Mouse (Mus musculus): ENCODE measurements at regions not wholly inside any gene's neighbourhood (a gene's known extent, or its start where the extent isn't known, plus 50 kb on each side); places are given as distances from the start of the nearest gene placed in this dataset.
A peak's percentile ranks its signal among the peaks of the same experiment; 100 is the strongest.

DNA sequence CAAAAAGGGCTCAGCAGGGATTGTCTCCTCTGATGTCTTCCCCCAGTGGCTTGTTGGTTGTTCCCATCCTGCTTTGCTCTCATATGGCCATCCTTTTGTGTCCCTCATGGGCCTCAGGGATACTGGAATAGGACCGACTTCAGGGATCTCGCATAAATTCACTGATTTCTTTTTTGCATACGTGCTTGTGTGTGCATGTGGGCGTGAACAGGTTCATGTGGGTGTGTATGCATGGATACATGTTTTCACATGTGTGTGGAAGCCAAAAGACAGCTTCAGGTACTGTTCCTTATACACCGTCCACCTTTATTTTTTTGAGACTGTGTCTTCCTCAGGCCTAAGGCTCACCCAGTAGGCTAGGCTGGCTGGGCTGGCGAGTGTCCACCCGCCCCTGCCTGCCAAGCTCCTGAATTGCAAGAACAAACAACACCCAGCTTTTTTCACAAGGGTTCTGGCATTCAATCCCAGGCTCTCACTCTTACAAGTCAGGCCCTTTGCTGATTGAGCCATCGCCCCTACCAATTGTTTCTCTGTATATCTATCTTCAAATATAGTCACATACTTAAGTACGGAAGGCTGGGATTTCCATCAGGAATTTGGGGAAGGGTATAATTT lies 127.0 kb upstream of the Hmgn3 start:
- DNase-seq (ENCODE audit: low read depth, low spot score): no peak

DNA sequence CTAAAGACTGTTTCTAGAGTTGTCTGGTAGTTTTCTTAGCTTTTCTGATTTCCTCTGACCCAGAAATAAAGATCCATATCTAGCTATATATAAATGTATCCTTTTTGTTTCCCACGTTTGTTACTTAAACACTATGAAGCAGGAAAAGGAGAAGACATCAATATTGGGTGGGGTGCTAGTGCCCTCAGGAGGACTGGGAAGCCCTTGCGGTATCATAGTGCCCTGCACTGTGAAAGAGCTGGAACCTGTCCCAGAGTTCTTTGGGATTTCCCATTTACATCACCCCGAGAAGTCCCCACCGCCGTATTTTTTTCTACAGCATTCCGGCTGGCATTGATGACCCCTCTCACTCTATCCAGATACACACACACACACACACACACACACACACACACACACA lies 119.3 kb upstream of the Hmgn3 start:
- DNase-seq (ENCODE audit: low read depth, low spot score): no peak

DNA sequence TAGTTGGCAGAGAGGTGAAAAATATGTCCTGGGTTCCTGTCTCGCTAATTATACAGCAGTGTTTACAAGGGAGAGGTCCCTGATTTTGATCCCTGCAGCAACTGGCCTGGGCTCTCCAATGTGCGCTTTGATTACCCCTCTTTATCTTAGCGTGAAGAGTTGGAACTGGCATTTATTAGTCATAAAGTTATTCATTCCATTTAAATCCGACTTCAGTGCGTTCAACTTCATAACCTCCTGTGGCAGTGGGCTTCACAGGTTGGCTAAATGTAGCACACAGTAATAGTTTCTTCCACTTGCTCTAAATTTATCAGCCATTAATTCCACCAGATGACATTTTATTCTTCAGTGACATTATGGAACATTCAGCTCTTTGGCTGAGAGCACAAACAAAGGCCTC lies 113.0 kb upstream of the Hmgn3 start:
- no peak for DNase-seq (ENCODE audit: low read depth, low spot score)

DNA sequence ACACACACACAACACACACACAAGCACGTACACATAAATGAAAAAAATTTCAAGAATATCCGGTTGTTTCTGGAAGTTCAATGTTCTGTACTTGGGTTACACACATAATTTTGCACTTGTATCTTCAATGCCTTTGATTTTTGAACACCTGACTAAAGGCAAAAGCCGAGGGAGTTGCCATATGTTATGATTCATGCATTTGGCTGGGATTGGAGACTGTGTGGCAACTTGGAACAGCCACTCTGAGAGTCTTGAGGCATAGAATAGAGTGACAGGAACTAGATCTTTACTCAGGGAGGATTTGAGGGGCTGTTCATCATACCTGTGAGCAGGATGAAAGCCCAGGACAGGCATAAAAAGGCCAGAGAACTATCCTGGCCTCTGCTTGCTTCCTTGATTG lies 112.5 kb upstream of the Hmgn3 start:
- peak; percentile 77 for DNase-seq (ENCODE audit: low read depth, low spot score)

DNA sequence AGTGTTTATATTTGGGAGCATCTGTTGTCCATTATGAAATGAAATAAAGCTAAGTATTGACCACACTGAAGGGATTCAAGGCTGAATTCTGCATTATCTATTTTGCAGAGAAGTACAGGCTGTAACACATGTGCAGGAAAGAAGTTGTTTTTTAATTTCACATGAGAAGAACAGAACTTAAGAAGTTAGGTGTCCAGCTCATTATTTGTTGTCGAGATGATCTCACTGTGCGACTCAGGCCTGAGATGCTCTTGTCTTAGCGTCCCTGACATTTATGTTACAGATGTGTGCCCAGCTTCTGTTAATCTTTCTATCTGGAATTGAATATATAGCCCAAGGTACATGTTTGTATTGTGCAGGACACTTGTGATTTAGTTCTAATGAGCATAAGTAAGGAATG lies 112.0 kb upstream of the Hmgn3 start:
- DNase-seq (ENCODE audit: low read depth, low spot score): no peak

DNA sequence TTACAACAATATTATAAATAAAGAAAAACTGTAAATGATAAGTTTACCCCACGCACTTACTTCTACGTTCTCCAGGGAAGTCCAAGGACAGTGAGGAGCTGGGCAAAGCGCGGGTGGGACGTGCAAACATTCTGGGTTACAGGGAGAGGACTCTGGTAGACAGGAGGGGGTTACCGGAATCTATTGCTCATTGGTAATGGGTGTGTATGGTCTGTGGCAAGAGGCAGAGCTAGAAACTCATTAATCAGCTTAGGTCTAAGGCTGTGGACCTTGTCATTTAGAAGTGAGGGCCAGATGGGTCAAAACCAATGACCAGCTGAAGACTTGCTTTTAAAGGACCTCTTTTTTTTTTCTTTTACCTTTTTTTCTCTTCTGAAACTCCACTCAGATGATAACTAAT lies 107.9 kb upstream of the Hmgn3 start:
- DNase-seq (ENCODE audit: low read depth, low spot score): no peak

DNA sequence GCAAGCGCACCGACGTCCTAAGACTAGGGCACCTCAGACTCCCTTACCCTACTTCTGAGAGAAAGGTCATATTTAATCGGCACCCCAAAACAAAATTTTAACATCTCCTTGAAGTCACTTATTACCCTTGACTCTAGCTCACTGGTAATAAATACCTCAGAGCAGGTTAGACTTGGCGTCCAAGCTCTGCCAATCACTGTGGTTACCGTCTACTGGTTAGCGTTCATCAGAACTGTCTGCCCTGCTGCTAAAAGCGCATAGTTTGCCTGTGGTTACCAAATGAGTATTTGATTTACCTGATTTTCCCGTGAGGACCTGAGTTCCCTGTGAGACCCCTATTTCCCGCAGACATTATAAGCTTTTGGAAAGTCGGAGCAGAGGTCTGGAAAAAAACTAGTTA lies 107.3 kb upstream of the Hmgn3 start:
- DNase-seq (ENCODE audit: low read depth, low spot score): no peak

DNA sequence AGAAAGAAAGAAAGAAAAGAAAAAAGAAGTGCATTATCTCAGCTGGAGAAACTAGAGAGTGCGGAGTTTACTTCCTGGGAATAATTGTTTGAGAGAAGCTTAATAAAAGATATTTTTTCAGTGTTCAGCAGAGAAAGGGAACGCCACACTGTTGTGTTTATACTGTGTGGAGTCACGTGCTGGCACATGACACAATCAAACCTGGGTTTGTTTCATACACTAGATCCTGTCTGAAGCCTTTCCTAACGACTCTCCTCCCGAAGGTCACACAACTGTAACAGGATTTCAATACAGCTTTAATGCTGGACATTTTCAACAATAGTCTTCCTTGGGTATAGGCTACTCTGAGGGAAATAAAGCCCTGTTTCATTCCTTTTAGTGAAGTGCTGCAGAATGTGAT lies 105.3 kb upstream of the Hmgn3 start:
- no peak for DNase-seq (ENCODE audit: low read depth, low spot score)

DNA sequence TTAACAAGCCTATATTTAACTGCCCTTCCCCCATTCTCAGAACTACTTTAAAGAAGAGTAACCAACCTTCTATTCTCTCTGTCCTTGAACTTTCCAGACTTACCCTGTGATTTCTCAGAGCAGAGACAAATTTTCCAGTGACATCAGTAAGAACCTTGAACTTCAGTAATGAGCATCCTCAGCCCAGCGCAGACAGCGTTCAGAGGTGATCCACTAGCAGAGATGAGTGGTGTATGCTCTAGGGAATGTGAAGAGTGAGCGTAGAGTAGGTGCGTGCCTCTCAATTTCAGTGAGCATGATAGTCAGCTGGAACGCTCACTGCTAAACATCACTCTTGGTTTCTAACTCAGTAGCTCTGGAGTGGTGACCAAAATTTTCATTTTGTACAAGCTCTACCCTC lies 103.4 kb upstream of the Hmgn3 start:
- no peak for DNase-seq (ENCODE audit: low read depth, low spot score)

DNA sequence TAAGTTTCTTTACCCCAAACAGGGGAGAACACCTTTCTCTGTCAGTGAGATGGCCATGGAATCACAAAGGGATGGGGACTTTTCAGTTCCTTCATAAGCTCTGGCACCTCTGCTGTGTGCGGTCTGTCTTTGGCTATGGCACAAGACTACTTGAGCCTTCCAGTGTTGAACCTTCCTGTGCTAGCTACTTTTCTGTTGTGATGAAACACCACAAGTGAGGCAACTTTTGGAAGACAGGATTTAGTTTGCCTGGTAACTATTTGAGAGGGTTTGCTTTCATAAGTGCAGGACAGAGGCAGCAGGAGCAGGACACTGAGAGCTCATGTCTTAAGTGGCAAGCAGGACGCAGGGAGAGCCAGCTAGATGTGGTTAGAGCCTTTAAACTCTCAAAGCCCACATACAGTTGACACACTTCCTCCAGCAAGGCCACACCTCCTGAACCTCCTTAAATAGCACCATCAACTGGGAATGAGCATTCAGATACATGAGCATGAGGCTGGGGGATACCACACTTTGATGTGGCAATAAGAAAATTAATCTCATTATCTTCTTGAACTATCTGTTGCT lies 101.8 kb upstream of the Hmgn3 start:
- DNase-seq (ENCODE audit: low read depth, low spot score): no peak

DNA sequence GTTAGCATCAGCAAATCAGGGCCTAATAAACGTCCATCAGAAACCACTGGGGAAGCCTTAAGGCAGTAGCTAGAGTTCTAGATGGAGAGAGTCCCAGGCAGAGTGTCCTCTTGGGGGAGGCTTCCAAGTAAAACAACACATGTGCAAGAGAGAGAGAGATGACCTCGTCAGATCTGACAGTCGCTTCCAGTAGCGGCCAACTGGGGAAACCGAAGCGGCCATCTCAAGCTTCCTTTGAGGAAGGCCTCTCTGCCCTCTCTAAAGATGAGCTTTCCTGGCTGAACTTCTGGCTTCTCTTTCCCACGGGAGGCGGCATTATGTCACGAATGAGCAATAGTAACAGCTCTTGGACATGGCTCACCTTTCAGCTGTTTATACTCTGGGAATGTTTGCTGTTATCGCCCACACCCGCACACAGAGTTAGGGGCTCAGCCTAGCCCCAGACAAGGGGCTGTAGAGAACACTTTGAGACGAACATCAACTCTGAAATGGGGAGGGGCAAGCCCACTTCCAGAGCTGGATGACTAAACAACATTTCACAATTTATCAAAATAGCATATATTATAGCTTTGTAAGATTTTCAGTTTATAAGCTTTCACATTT lies 100.7 kb upstream of the Hmgn3 start:
- DNase-seq (ENCODE audit: low read depth, low spot score): no peak

DNA sequence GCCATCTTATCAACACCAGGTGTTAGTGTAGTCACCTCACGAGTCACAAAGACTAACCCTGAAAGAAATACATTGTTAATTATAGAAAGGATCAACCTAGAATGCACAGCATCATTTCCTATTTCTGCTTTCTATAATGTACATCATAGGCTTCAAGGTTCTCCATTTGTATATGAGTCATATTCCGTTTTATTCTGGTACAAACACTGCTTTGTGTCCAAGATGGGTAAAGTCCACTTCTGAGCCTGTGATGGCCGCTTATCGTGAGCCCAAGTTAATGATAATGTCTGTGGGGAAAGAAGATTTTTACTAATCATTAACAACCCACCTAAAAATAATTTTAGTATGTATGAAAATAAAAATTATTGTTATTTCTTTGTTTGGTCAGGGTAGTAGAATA lies 94.6 kb upstream of the Hmgn3 start:
- DNase-seq (ENCODE audit: low read depth, low spot score): no peak

DNA sequence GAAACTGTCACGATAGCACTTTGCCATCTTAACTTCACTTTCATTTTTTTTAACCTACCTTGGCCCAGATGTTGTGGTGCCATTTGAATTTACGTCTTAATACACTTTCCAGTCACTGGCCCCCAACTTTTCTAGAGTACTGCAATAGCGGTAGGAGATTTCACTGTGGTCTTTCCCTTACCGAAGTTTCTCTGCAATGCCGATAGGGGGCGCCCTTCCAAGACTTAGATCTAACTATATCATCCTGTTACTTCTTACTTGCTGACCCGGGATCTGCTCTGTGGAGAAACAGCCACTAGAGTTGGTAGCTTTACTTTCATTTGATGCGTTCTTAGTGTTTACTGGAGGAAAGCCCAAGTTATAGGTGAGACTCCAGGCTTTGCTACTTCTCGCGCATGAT lies 92.6 kb upstream of the Hmgn3 start:
- DNase-seq (ENCODE audit: low read depth, low spot score): no peak

DNA sequence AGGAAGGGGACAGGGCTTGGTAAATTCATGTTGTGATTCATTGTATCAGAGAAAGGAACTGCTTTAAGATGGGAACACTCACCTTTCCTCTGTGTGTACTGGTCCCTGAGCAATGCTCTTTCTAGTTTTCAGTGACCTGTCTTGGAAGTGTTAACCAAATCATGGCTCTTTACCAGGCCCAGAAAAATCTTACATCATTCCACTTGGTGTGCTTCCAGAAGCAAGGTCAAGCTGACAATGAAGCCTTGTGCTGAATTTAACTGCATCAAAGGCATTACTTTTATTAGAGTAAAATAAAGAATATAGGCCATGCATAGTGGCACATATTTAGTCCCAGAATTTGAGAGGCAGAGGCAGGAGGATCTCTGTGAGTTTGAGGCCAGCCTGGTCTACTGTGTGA lies 75.4 kb upstream of the Hmgn3 start:
- DNase-seq (ENCODE audit: low read depth, low spot score): no peak

DNA sequence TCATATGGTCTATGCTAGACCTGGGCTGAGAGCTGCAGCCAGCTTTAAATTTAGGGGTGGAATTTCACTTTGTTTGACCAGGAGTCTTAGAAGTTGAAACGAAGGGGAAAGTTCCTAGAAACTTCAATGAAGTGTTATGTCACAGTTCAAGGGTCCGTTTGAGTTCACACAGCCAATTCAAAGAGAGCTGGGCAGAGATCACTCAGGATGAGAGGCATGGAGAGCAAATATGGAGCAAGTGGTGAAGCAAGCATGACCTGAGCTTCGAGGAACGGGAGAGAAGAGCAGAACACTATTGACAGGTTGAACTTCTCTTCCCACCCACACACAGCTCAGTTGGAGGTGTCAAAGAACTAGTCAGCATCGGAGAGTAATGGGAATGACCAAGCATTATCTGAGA lies 56.1 kb upstream of the Hmgn3 start:
- DNase-seq (ENCODE audit: low read depth, low spot score): no peak

DNA sequence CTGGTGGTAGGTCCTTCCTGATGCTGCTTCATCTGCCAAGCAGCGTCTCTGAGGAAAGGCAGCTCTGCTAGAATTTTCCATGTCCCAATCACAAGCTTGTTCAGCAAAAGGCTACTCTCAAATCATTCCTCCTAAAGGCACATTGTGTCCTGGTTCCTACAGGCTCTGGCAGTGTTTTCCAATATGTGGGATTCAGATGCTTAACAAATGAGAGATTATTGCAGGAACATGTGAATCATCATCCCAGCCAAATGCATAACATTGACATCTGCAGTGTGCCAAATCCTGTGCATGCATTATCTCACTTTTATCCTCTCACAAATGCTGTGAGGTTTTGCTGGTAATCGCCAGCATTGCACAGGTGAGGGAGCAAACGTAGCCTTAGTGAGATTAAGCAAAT lies 53.3 kb upstream of the Hmgn3 start:
- DNase-seq (ENCODE audit: low read depth, low spot score): peak; percentile 76

DNA sequence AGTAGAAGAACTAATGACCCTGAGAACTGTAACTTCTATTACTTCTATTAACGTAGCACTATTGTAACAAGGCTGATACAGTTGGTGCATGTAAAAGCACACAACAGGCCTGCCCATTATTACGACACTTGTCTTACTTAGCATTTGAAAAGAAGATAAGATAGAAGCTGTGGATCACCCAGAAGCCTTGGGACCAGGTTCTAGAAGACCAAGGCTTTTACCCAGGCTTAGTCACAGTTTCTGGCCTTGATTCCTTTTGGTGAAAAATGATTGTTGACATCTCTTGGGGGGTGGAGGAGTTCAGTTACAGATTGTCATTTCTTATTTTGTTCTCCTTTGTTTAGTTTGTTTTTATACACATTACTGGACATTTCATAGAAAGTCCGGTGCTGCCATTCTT lies 52.7 kb upstream of the Hmgn3 start:
- DNase-seq (ENCODE audit: low read depth, low spot score): no peak

DNA sequence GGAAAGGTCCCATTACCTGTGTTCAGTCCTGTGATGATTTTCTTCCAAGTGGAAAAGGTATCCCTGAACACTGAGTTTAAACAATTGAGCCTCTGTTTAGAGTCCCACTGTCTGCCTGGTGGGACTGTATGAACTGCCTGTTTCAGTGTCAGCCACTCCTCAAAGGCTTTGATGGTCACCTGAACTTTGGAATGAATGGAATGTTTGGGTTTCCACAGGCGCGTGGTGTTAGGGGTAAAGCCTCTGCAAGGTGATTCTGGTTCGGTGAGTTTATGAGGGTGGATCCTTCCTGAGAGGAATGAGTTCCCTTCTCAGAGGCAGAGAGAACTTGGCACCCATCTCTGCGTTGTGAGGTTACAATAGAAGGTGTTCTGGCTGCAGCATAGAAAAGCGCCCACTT lies 50.5 kb upstream of the Hmgn3 start:
- DNase-seq (ENCODE audit: low read depth, low spot score): no peak

Measured in brain, adult 2 months (tissue).